Mouse (Mus musculus) layer of hippocampus, adult 9-10 months (tissue): ENCODE results near the gene Glipr2.

Experiments used
- DNase-seq: peaks from one replicate; pipeline ENCODE4 v3.0.0; 2022; ENCODE audit warnings: low spot score

The Glipr2 gene

DNA sequence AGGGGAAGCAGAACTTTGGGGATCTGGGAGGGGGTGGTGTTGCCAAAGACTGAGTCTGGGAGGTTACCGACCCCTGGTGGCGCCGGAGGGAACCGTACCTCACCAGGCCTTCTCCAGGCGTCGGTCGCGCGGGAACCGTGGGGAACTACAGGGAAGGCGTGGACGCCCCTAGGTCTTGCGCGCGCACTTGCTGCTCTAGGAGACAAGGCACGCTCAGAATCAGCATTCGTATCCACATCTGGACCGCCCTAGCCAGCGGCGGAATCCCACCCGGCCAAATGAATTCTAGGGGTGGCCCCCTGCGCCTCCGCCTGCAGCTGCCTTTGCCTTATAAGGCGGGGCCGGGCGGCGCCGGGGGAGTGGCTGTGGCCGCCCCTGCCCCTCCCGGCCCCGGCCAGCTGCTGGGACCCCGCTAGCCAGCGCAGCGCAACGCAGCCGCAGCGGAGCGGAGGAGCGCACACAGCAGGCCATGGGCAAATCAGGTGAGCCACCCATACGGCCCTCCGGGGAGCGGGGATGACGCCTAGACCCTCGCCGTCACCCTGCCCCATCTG, at the start of gene Glipr2:
Gene Glipr2, plus strand, starts transcription at position 110 of the 554 bp plus-strand sequence.
- no peak for DNase-seq

DNA sequence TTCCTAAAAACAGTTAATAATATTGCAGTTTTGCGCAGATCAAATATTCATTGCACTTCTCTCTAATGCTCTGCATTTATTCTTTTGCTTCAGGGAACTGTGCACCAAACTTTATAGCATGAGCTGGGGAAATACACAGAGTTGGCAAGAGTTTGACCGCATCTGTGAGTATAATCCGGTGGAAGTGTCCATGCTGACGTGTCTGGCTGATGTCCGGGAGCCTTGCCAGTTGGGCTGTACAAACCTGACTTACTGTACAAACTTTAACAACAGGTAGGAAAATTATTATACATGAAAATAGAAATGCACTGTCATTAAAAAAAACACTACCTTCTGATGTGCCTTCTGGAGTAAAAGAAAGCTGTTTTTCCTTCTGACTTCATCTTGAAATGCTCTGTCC, 39.0 kb upstream of the Glipr2 start:
- no peak for DNase-seq

DNA sequence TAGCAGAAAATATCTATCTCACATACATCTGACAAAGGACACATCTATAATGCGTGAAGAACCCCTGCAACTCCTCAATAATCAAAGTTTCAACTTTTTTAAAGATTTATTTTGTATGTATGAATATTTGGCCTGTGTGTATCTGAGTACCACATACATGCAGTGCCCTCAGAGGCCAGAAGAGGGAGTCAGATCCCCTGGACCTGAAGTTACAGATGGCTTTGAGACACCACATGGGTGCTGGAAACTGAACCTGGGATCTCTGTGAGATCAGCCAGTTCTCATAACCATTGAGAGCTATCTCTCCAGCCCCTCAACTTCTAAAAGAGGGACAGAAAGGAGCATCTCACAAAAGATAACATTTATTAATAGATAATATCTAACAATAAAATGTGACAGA, 36.6 kb upstream of the Glipr2 start:
- no peak for DNase-seq

DNA sequence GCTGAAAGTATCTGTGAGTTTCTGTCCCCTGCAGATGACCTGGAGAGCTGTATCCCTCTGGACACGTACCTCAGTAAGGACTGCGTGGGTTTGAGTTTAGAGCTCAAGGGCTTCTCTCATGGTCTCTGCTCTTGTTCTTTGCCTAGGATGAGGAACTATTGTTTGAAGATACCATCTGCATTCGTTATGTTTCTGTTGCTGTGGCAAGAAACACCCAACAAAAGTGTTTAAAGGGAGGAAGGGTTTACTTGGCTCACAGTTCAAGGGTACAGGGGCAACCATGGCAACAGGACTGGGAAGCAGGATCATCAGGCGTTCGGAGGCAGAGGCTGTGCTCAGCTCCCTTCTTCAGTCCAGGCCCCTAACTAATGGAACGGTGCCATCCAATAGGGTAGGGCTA, 32.1 kb upstream of the Glipr2 start:
- no peak for DNase-seq

DNA sequence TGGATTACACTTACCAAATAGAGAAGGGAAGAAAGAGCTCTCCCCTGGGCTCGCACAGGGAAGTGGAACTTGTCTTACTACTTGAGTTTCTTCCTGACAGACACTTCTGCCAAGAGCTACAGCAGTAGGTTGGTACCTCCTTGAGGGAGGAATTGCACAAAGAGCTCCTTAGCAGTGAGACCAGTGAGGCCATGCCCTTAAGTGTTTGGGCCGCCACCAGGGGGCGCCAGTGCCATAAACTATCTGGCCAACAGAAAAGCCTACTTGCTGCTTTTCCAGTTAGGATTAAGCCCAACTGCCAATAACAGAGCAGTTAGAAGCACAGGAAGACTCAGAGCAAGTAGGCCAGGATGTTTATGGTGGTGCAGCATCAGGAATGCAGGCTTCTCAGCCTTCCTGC, 31.4 kb upstream of the Glipr2 start:
- peak; percentile 64 for DNase-seq

DNA sequence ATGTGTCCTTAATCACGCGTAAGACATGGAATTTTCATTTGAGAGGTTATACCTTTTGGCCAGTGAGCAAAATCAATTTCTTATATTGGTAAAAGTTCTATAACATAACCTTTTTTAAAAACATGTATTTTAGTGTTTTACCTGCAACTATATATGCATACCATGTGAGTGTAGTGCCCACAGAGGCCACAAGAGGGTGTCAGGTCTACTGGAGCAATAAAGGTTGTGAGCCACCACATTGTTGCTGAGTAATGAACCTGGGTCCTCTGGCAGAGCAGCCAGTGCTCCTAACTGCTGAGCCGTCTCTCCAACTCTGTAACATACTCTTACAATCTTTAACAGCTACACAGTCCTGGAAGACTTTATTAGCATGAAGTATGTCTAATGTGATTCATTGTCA, 29.4 kb upstream of the Glipr2 start:
- no peak for DNase-seq

DNA sequence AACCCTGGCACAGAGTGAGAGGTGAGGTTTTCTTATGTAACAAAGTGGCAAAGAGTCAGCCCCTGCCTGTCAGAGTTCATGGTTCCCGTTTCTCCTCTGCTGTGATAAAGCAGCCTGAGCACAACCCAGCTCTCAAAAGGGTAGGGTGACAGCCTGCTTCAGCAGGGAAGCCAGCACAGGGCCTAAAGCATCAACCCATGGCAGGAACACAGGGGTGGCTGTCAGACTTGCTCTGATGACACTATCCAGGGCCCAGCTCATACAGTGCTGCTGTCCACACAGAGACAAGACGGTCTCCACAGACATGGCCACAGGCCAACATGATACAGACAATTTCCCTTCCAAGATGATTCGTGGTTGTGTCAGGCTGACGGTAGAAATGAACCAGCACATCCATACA, 25.3 kb upstream of the Glipr2 start:
- DNase-seq: no peak

- DNase-seq: no peak
Observed at GRCm38 (mm10) chr4:43936186-43936585, 21.0 kb upstream of the Glipr2 start.

GRCm38 (mm10) chr4:43936749-43937674, 20.2 kb upstream of the Glipr2 start:
- no peak for DNase-seq

DNA sequence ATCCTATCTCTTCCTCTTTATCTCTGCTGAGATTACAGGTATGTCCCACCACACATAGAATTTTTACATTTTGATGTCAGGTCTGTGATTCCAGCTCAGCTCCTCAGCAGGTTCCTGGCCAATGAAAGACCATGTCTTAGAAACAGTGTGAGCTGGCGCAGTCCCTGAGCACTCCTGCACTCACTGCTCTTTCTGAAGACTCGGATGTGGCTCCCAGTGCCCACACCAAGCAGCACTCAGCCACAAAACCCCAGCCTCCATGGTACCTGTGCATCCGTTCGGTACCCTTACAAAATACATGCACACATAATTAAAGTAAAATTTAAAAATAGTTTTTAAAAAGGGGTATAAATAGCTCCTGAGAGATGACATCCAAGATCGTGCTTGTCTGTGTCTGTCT, 15.9 kb upstream of the Glipr2 start:
- no peak for DNase-seq

GRCm38 (mm10) chr4:43942421-43942820, 14.8 kb upstream of the Glipr2 start:
- no peak for DNase-seq

- DNase-seq: no peak
Observed at GRCm38 (mm10) chr4:43947571-43947970, 9.6 kb upstream of the Glipr2 start.

- no peak for DNase-seq
Observed at GRCm38 (mm10) chr4:43957846-43958461, 753 bp downstream of the Glipr2 start.

- no peak for DNase-seq
Observed at GRCm38 (mm10) chr4:43959523-43960179, 2.5 kb downstream of the Glipr2 start.

DNA sequence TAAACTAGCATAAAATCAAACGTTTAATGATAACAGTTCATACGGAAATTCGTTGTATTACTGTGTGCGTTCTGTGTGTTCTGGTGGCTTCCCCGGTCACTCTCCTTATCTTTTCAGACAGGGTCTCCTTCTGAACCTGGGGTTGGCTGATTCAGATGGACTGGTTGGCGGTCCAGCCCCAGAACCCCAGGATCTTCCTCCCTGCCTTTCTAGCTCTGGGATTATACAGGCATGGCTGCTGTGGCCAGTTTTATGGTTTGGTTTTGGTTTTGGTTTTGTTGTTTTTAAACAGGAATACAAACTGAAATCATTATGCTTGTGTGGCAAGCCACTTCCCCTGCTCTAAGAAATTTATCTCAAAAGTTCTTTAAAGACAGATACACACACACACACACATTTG, 3.0 kb downstream of the Glipr2 start:
- no peak for DNase-seq

- no peak for DNase-seq
Observed at GRCm38 (mm10) chr4:43964326-43964833, 7.2 kb downstream of the Glipr2 start.

GRCm38 (mm10) chr4:43964951-43965684, 7.9 kb downstream of the Glipr2 start:
- no peak for DNase-seq

DNA sequence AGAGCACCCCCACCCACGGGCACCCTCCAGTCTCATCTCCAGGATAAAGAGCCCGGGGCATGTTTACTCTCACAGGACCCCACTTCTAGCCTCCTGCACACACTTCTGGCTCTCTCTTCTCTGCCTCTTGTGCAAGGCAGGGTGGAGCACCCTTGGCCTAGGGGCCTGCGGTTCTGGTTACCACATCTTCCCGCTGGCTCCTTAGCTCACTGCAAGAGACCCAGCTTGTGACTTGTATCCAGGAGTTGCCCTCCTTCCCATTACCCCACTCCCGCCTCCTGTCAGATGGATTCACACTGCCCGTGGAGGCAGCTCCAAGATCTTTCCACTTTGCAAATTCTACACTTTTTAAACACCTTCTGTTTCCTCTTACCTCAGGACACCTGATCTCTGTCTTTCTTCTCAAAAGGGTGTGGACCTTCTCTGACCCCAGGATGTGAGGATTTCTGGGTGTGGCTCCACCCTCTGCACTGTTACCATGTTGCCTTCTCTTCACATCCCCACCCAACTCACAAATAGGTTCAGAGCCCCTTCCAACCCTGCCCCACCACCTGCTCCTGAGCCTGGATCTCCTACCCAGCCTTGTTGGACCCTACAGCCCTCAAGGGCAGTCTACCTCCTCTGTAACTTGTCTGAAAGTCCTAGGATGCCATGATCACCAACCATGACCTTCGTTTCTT, 8.8 kb downstream of the Glipr2 start:
- DNase-seq: no peak

DNA sequence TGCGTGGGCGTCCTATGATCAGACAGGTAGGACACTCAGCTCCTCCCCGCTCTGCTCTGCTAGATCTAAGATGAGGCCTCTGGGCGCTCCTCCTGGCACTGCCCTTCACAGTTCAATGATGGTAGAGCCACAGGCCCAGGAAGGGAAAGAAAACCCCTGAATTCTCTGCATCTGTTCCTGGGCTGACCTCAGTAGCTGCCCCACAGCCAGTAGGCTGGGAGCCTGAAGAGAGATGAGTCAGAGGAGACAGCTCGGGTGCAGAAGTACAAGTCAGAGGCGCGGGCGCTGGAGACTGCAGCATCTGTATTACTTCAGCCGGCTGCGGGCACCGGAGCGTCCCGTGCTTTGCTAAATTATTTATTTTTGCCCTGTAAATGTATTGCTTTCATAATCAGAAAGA, 11.4 kb downstream of the Glipr2 start:
- DNase-seq: no peak

GRCm38 (mm10) chr4:43969373-43969772, 12.2 kb downstream of the Glipr2 start:
- DNase-seq: no peak
